Mouse (Mus musculus) liver, postnatal 0 days (tissue): Measurements from ENCODE around the gene Gm7247.

Experiments
- CTCF ChIP-seq: sonication (generic); IDR thresholded peaks from 2 replicates; pipeline ENCODE4 v1.5.1; 2016; ENCODE audit warnings: antibody characterized with exemption, low read depth
- EP300 ChIP-seq: IDR thresholded peaks from 2 replicates; pipeline ENCODE4 v1.6.1; 2016; ENCODE audit warnings: antibody characterized with exemption, low read depth, mild to moderate bottlenecking

GRCm38 (mm10) chr14:51483671-51484070 is 122.1 kb downstream of the Gm7247 start:
- no peak for TF ChIP-seq EP300
- no peak for TF ChIP-seq CTCF
